Mouse (Mus musculus) kidney, postnatal 0 days (tissue): ENCODE data around the gene Phb2. TPM values are rescaled to one million over a fixed set of nuclear protein-coding genes. Genes with fewer than 3 reads are reported as not detected.

Source experiments
- ATAC-seq: fragments of 200-750 bp; cut with Nextera tagmentation; replicated peaks from 2 replicates; pipeline ENCODE4 v1.8.0; 2017; ENCODE audit warnings: low read depth, moderate number of reproducible peaks, moderate TSS enrichment, moderate library complexity; ENCODE audit not compliant: low FRiP score
- DNase-seq: peaks from one replicate; pipeline ENCODE4 v3.0.0-alpha.2; 2016; ENCODE audit warnings: low spot score
- H3K27ac ChIP-seq: fragments of 300-500 bp; sonication (generic); 2 replicates; pipeline ENCODE4 v1.5.1; 2014; ENCODE audit warnings: mild to moderate bottlenecking
- H3K27me3 ChIP-seq: fragments of 300-500 bp; sonication (generic); 2 replicates; pipeline ENCODE4 v1.6.1; 2014; ENCODE audit warnings: low read length, mixed read lengths; ENCODE audit not compliant: insufficient read depth
- H3K36me3 ChIP-seq: fragments of 300-500 bp; sonication (generic); 2 replicates; pipeline ENCODE4 v1.6.1; 2014; ENCODE audit warnings: low read length, mixed read lengths; ENCODE audit not compliant: insufficient read depth
- H3K4me1 ChIP-seq: fragments of 300-500 bp; sonication (generic); replicated peaks from 2 replicates; pipeline ENCODE4 v1.6.1; 2014; ENCODE audit warnings: antibody characterized with exemption, low read length, mixed read lengths; ENCODE audit not compliant: insufficient read depth
- H3K4me2 ChIP-seq: fragments of 300-500 bp; sonication (generic); 2 replicates; pipeline ENCODE4 v1.6.1; 2014; ENCODE audit warnings: mild to moderate bottlenecking, low read length, moderate library complexity, mixed read lengths
- H3K4me3 ChIP-seq: fragments of 300-500 bp; sonication (generic); replicated peaks from 2 replicates; pipeline ENCODE4 v1.5.1; 2014; ENCODE audit warnings: low read depth, low read length
- H3K9ac ChIP-seq: fragments of 300-500 bp; sonication (generic); 2 replicates; pipeline ENCODE4 v1.6.1; 2014; ENCODE audit warnings: low read depth, low read length
- H3K9me3 ChIP-seq: fragments of 300-500 bp; sonication (generic); replicated peaks from 2 replicates; pipeline ENCODE4 v1.6.1; 2016; ENCODE audit warnings: low read length, inconsistent platforms, mixed read lengths
- CTCF ChIP-seq: IDR thresholded peaks from 2 replicates; pipeline ENCODE4 v1.5.1; 2016; ENCODE audit warnings: antibody characterized with exemption, low read depth, mild to moderate bottlenecking, moderate library complexity
- WGBS: fragments of 180-500 bp; shearing (Covaris S2); extraction: QIAGEN DNeasy Blood & Tissue Kit; methylation state at CpG from one replicate; pipeline ENCODE4 v1.1.7; 2014; 5-methylcytosine and 5-hydroxymethylcytosine counted together
- polyA plus RNA-seq: library from polyadenylated mRNA; unstranded; fragments of >200 nt; fragmentation: Nextera tagmentation; extraction: Ambion mirVana; gene quantifications from 2 replicates; pipeline ENCODE4 v1.2.1, GENCODE M21; 2015

Gene Phb2
- 404 and 411 TPM in 2 replicates for polyA plus RNA-seq

DNA sequence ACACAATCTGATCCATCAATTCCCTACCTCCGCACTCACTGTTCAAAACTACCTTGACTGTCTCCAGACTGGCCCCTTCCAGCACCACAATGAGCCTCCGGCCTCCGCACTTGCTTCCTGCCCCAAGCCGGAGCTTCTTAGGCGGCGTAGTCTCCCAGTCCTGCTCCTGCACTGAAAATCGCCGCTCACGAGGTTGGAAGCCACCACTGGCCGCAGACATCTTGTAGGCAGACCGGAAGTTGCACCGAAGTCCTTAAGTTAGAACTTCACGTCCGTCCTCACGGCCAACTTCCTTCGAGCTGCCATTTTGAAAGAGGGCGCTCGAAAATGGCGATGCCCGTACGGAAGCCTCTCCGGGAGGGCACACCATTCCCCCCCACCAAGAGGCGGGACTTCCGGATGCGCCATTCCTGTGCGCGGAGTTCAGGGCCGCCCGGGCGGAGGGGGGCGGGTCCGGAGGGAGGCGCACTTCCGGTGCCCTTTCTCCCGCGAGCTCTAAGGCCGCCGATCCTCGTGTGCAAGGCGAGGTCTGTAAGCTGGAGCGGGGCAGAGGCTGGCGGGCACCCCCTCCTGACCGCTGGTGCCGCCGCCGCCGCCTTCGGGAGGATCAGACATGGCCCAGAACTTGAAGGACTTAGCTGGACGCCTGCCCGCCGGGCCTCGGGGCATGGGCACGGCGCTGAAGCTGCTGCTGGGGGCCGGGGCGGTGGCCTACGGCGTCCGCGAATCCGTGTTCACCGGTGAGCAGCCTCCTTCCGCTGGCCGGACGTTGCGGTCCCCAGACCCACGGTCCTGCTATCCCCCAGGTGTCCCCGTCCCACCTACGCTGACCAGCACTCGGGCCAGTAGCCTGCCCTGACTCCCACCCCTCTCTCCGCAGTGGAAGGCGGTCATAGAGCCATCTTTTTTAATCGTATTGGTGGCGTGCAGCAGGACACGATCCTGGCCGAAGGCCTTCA lies at the start of gene Phb2, which contains the start of gene Emg1:
Gene Phb2 (plus strand): TSS at position 513 of the 959 bp plus-strand sequence.
Gene Emg1 (minus strand): TSS at position 355 of the 959 bp plus-strand sequence.
- Histone ChIP-seq H3K4me1 (peaks cover 19% of the 10 kb centered on the region; the same call in 1 of the 2 replicates), H3K27me3 (no peaks in the 10 kb centered on the region), H3K9me3 (no peaks in the 10 kb centered on the region), H3K36me3 (peaks cover 29% of the 10 kb centered on the region), H3K4me2 (peak within 1 kb of the TSS; percentile 92), H3K27ac (peak within 1 kb of the TSS; percentile 91), H3K9ac (peak within 1 kb of the TSS; percentile 94), H3K4me3 (peak within 1 kb of the TSS; percentile 92)
- ATAC-seq (peak; percentile 95), DNase-seq (peak; percentile 98)
- peak; percentile 2; the same call in 1 of the 2 replicates for TF ChIP-seq CTCF
- under 1% methylated on average over 76 of the region's 76 CpGs for WGBS

- peak within 1 kb of the TSS; percentile 69 for H3K4me2 ChIP-seq
- H3K9ac ChIP-seq, result peak within 1 kb of the TSS; percentile 59
- DNase-seq (peak; percentile 98), ATAC-seq (peak; percentile 98)
- TF ChIP-seq CTCF, result peak; percentile 73
- no peaks in the 10 kb centered on the region for H3K9me3 ChIP-seq
- H3K27ac ChIP-seq, result peak within 1 kb of the TSS; percentile 77
- 1% methylated on average over 60 of the region's 87 CpGs for WGBS
- peak within 1 kb of the TSS; percentile 69 for H3K4me3 ChIP-seq
- H3K36me3 ChIP-seq, result no peaks in the 10 kb centered on the region
- 0 out of 2 replicates have a peak, but pooled peaks cover 4% of the 10 kb centered on the region for H3K4me1 ChIP-seq
- H3K27me3 ChIP-seq, result no peaks in the 10 kb centered on the region
Measured at GRCm38 (mm10) chr6:124662477-124663423, 49.4 kb upstream of the Phb2 start, which contains the start of gene Lpcat3. TSS of gene Lpcat3 (plus strand) at chr6:124663027.

- DNase-seq, result no peak
- no peaks in the 10 kb centered on the region for H3K36me3 ChIP-seq
- TF ChIP-seq CTCF, result no peak
- peak overlapping the region; percentile 77 for H3K27ac ChIP-seq
- no peaks in the 10 kb centered on the region for H3K27me3 ChIP-seq
- H3K4me3 ChIP-seq, result peak overlapping the region; percentile 69
- 0 out of 2 replicates have a peak, but pooled peaks cover 4% of the 10 kb centered on the region for H3K4me1 ChIP-seq
- H3K9ac ChIP-seq, result peak overlapping the region; percentile 59
- ATAC-seq, result no peak
- 11% methylated on average over 13 of the region's 13 CpGs for WGBS
- no peaks in the 10 kb centered on the region for H3K9me3 ChIP-seq
- peak overlapping the region; percentile 69 for H3K4me2 ChIP-seq
Measured at GRCm38 (mm10) chr6:124663424-124663795, 48.7 kb upstream of the Phb2 start.

DNA sequence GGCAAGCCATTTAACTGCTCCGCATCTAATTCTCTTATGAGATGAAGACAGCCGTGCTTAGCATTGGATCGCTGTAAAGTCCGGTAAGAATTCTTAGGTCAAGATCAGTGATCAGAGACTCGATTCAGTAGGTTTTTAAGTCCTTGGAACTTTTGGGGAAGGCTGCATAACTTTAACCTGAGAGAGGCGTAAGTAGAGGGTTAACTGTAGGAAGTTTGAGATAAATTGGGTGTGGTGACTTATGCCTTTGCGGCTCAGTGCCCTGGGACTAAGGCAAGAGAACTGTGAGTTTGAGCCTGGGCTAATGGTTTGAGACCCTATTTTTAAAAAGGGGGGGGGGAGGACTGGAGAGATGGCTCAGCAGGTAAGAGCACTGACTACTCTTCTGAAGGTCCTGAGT lies 47.9 kb upstream of the Phb2 start:
- TF ChIP-seq CTCF, result no peak
- no peak for ATAC-seq
- Histone ChIP-seq H3K36me3 (no peaks in the 10 kb centered on the region), H3K9me3 (no peaks in the 10 kb centered on the region), H3K4me3 (peak overlapping the region; percentile 69; the same call in 1 of the 2 replicates), H3K27ac (no peak overlapping the region), H3K9ac (no peak overlapping the region), H3K4me1 (0 out of 2 replicates have a peak, but pooled peaks cover 4% of the 10 kb centered on the region), H3K27me3 (no peaks in the 10 kb centered on the region), H3K4me2 (peak overlapping the region; percentile 69)
- 62% methylated on average over 7 of the region's 7 CpGs for whole genome bisulfite sequencing
- no peak for DNase-seq

GRCm38 (mm10) chr6:124665011-124665410 lies 47.1 kb upstream of the Phb2 start:
- 92% methylated on average over 10 of the region's 10 CpGs for WGBS

More at GRCm38 (mm10) chr6:124665011-124665410, 47.1 kb upstream of the Phb2 start:
- TF ChIP-seq CTCF, result no peak
- Histone ChIP-seq H3K27me3 (no peaks in the 10 kb centered on the region), H3K9ac (no peak overlapping the region), H3K4me3 (no peak overlapping the region), H3K27ac (no peak overlapping the region), H3K9me3 (no peaks in the 10 kb centered on the region), H3K4me2 (no peak overlapping the region), H3K4me1 (0 out of 2 replicates have a peak, but pooled peaks cover 4% of the 10 kb centered on the region), H3K36me3 (no peaks in the 10 kb centered on the region)
- ATAC-seq (no peak), DNase-seq (no peak)
